Mouse (Mus musculus) neural tube, embryonic 12.5 days (tissue): ENCODE results near the gene Poc1a. TPM values are rescaled to one million over a fixed set of nuclear protein-coding genes. Genes with fewer than 3 reads are reported as not detected.
A peak's percentile ranks its signal among the peaks of the same experiment; 100 is the strongest.

Source experiments
- ATAC-seq: fragments of 200-750 bp; cut with Nextera tagmentation; 2 replicates; pipeline ENCODE4 v1.8.0; 2017; ENCODE audit warnings: low read depth, mild to moderate bottlenecking, moderate TSS enrichment, moderate library complexity; ENCODE audit not compliant: low FRiP score
- H3K27ac ChIP-seq: fragments of 300-500 bp; sonication (generic); 2 replicates; pipeline ENCODE4 v1.5.1; 2016
- H3K27me3 ChIP-seq: fragments of 300-500 bp; sonication (generic); replicated peaks from 2 replicates; pipeline ENCODE4 v1.6.1; 2016; ENCODE audit warnings: mild to moderate bottlenecking
- H3K36me3 ChIP-seq: fragments of 300-500 bp; sonication (generic); 2 replicates; pipeline ENCODE4 v1.6.1; 2016; ENCODE audit warnings: mild to moderate bottlenecking
- H3K4me1 ChIP-seq: fragments of 300-500 bp; sonication (generic); 2 replicates; pipeline ENCODE4 v1.6.1; 2016
- H3K4me2 ChIP-seq: fragments of 300-500 bp; sonication (generic); replicated peaks from 2 replicates; pipeline ENCODE4 v1.6.1; 2016; ENCODE audit warnings: mild to moderate bottlenecking
- H3K4me3 ChIP-seq: fragments of 300-500 bp; sonication (generic); 2 replicates; pipeline ENCODE4 v1.5.1; 2016
- H3K9ac ChIP-seq: fragments of 300-500 bp; sonication (generic); 2 replicates; pipeline ENCODE4 v1.6.1; 2016; ENCODE audit warnings: mild to moderate bottlenecking
- H3K9me3 ChIP-seq: fragments of 300-500 bp; sonication (generic); 2 replicates; pipeline ENCODE4 v1.6.1; 2016; ENCODE audit warnings: mild to moderate bottlenecking
- WGBS: fragments of 180-500 bp; shearing (Covaris S2); methylation state at CpG from one replicate; pipeline ENCODE4 v1.1.7; 2016; 5-methylcytosine and 5-hydroxymethylcytosine counted together
- polyA plus RNA-seq: library from polyadenylated mRNA; unstranded; fragments of >200 nt; fragmentation: Nextera tagmentation; extraction: Ambion mirVana; gene quantifications from 2 replicates; pipeline ENCODE4 v1.2.1, GENCODE M21; 2016

Gene Poc1a
- polyA plus RNA-seq, 1 experiment from 2014 or later = 17.1 TPM

- WGBS = 83% methylated on average over 8 of the region's 8 CpGs
- Histone ChIP-seq H3K4me3 (no peak overlapping the region), H3K4me1 (no peaks in the 10 kb centered on the region), H3K4me2 (no peak overlapping the region), H3K27me3 (no peaks in the 10 kb centered on the region), H3K9ac (no peak overlapping the region), H3K9me3 (no peaks in the 10 kb centered on the region), H3K36me3 (peaks cover 17% of the 10 kb centered on the region; the same call in 1 of the 2 replicates), H3K27ac (no peak overlapping the region)
- ATAC-seq = no peak
These were observed 9.0 kb downstream of the Poc1a start for GRCm38 (mm10) chr9:106289841-106290240.

- Histone ChIP-seq H3K36me3 (peaks cover 17% of the 10 kb centered on the region; the same call in 1 of the 2 replicates), H3K4me2 (no peak overlapping the region), H3K27me3 (no peaks in the 10 kb centered on the region), H3K9ac (no peak overlapping the region), H3K4me1 (no peaks in the 10 kb centered on the region), H3K9me3 (no peaks in the 10 kb centered on the region), H3K4me3 (no peak overlapping the region), H3K27ac (no peak overlapping the region)
- no peak for ATAC-seq
- WGBS = 92% methylated on average over 17 of the region's 17 CpGs
These were observed 9.8 kb downstream of the Poc1a start for GRCm38 (mm10) chr9:106290636-106291122.

GRCm38 (mm10) chr9:106293569-106294156 is 12.8 kb downstream of the Poc1a start:
- H3K27ac ChIP-seq = no peak overlapping the region
- H3K36me3 ChIP-seq = peaks cover 15% of the 10 kb centered on the region
- H3K9ac ChIP-seq = no peak overlapping the region
- no peaks in the 10 kb centered on the region for H3K27me3 ChIP-seq
- no peak overlapping the region for H3K4me3 ChIP-seq
- WGBS = 90% methylated on average over 14 of the region's 14 CpGs
- H3K4me1 ChIP-seq = no peaks in the 10 kb centered on the region
- ATAC-seq = no peak
- H3K4me2 ChIP-seq = no peak overlapping the region
- no peaks in the 10 kb centered on the region for H3K9me3 ChIP-seq

- Histone ChIP-seq H3K9ac (no peak overlapping the region), H3K27ac (no peak overlapping the region), H3K4me3 (no peak overlapping the region), H3K4me2 (no peak overlapping the region), H3K27me3 (no peaks in the 10 kb centered on the region), H3K9me3 (no peaks in the 10 kb centered on the region), H3K4me1 (no peaks in the 10 kb centered on the region), H3K36me3 (peaks cover 10% of the 10 kb centered on the region)
- no peak for ATAC-seq
- 84% methylated on average over 6 of the region's 6 CpGs for WGBS
These were observed 15.8 kb downstream of the Poc1a start for GRCm38 (mm10) chr9:106296637-106297174.

GRCm38 (mm10) chr9:106300176-106300803 is 19.4 kb downstream of the Poc1a start:
- H3K4me2 ChIP-seq = no peak overlapping the region
- H3K9me3 ChIP-seq = no peaks in the 10 kb centered on the region
- H3K9ac ChIP-seq = no peak overlapping the region
- 80% methylated on average over 20 of the region's 20 CpGs for WGBS
- H3K4me3 ChIP-seq = no peak overlapping the region
- no peaks in the 10 kb centered on the region for H3K27me3 ChIP-seq
- H3K4me1 ChIP-seq = no peaks in the 10 kb centered on the region
- peaks cover 4% of the 10 kb centered on the region; the same call in 1 of the 2 replicates for H3K36me3 ChIP-seq
- no peak overlapping the region for H3K27ac ChIP-seq
- ATAC-seq = no peak

GRCm38 (mm10) chr9:106300949-106301348 is 20.1 kb downstream of the Poc1a start:
- Histone ChIP-seq H3K27ac (no peak overlapping the region), H3K9ac (no peak overlapping the region), H3K27me3 (no peaks in the 10 kb centered on the region), H3K36me3 (peaks cover 3% of the 10 kb centered on the region; the same call in 1 of the 2 replicates), H3K9me3 (no peaks in the 10 kb centered on the region), H3K4me3 (no peak overlapping the region), H3K4me1 (no peaks in the 10 kb centered on the region), H3K4me2 (no peak overlapping the region)
- ATAC-seq = no peak
- WGBS = 76% methylated on average over 6 of the region's 6 CpGs

- WGBS = 80% methylated on average over 11 of the region's 11 CpGs
- Histone ChIP-seq H3K4me3 (no peak overlapping the region), H3K27me3 (no peaks in the 10 kb centered on the region), H3K4me1 (no peaks in the 10 kb centered on the region), H3K36me3 (0 out of 2 replicates have a peak, but pooled peaks cover 3% of the 10 kb centered on the region), H3K4me2 (no peak overlapping the region), H3K9ac (no peak overlapping the region), H3K9me3 (no peaks in the 10 kb centered on the region), H3K27ac (no peak overlapping the region)
- ATAC-seq = no peak
These were observed 20.7 kb downstream of the Poc1a start for GRCm38 (mm10) chr9:106301446-106302080.

- 88% methylated on average over 16 of the region's 16 CpGs for WGBS
- ATAC-seq = no peak
- Histone ChIP-seq H3K4me1 (no peaks in the 10 kb centered on the region), H3K27ac (no peak overlapping the region), H3K27me3 (no peaks in the 10 kb centered on the region), H3K9me3 (no peaks in the 10 kb centered on the region), H3K4me2 (no peak overlapping the region), H3K4me3 (no peak overlapping the region), H3K9ac (no peak overlapping the region), H3K36me3 (0 out of 2 replicates have a peak, but pooled peaks cover 3% of the 10 kb centered on the region)
These were observed 21.7 kb downstream of the Poc1a start for GRCm38 (mm10) chr9:106302446-106303150.

GRCm38 (mm10) chr9:106303460-106303960 is 22.6 kb downstream of the Poc1a start:
- no peak for ATAC-seq
- Histone ChIP-seq H3K4me1 (no peaks in the 10 kb centered on the region), H3K36me3 (peaks cover 3% of the 10 kb centered on the region; the same call in 1 of the 2 replicates), H3K9ac (no peak overlapping the region), H3K27me3 (no peaks in the 10 kb centered on the region), H3K27ac (no peak overlapping the region), H3K9me3 (no peaks in the 10 kb centered on the region), H3K4me3 (no peak overlapping the region), H3K4me2 (no peak overlapping the region)
- WGBS = 94% methylated on average over 6 of the region's 6 CpGs

- Histone ChIP-seq H3K36me3 (no peaks in the 10 kb centered on the region; the same call in 1 of the 2 replicates), H3K9ac (0 out of 2 replicates have a peak overlapping the region, but pooled peaks have one; percentile 2), H3K27ac (no peak overlapping the region), H3K4me2 (no peak overlapping the region), H3K4me1 (no peaks in the 10 kb centered on the region), H3K27me3 (no peaks in the 10 kb centered on the region), H3K4me3 (no peak overlapping the region), H3K9me3 (no peaks in the 10 kb centered on the region)
- ATAC-seq = no peak
- WGBS = 83% methylated on average over 7 of the region's 7 CpGs
These were observed 24.4 kb downstream of the Poc1a start for GRCm38 (mm10) chr9:106305228-106305627.

- Histone ChIP-seq H3K4me1 (no peaks in the 10 kb centered on the region), H3K9me3 (no peaks in the 10 kb centered on the region), H3K4me2 (no peak overlapping the region), H3K27ac (no peak overlapping the region), H3K27me3 (no peaks in the 10 kb centered on the region), H3K9ac (no peak overlapping the region), H3K4me3 (no peak overlapping the region), H3K36me3 (no peaks in the 10 kb centered on the region; the same call in 1 of the 2 replicates)
- WGBS = 50% methylated on average over 8 of the region's 8 CpGs
- no peak for ATAC-seq
These were observed 25.9 kb downstream of the Poc1a start for GRCm38 (mm10) chr9:106306662-106307351.
